Mouse (Mus musculus) regulatory T cell (primary cell): ENCODE results near the gene Pdcd11.
"Not testable (repeated sequence)": the region's sequence is repeated elsewhere in the genome, so short reads cannot be mapped to it uniquely, and the experiment has no call there.

Source experiments
- in situ Hi-C: fragments of 300-600 bp; cut with MboI, MseI; formaldehyde crosslinking; loops from one replicate; pipeline ENCODE4 v1.15.1; 2025; ENCODE audit warnings: high pct_unique_total_duplicates

Gene Pdcd11

GRCm38 (mm10) chr19:47128164-47128563 is 37.6 kb downstream of the Pdcd11 start:
- in situ Hi-C loops, result no loop called here

GRCm38 (mm10) chr19:47128835-47129234 is 38.3 kb downstream of the Pdcd11 start:
- in situ Hi-C loops, result no loop called here

DNA sequence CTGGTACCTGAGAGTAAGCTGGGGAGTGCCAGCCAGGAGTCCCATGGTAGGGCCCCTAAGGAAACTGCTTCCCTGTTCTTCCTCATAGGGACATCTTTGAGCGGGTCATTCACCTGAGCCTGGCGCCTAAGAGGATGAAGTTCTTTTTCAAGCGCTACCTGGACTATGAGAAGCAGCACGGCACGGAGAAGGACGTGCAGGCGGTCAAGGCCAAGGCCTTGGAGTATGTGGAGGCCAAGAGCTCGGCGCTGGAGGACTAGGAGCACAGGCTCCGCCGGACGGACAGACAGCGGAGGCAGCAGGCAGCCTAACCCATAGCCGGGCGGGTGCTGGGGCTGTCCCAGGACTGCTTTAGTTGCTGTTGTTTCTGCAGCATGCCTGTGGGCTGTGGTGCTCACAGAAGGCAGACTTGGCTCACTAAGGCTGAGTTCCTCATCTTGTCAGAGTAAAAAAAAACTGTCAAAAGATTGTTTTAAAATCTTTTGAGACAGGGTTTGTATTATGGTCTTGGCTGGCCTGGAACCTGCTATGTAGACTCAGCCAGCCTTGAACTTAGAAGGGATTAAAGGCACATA is 40.1 kb downstream of the Pdcd11 start:
- in situ Hi-C loops, result no loop called here

DNA sequence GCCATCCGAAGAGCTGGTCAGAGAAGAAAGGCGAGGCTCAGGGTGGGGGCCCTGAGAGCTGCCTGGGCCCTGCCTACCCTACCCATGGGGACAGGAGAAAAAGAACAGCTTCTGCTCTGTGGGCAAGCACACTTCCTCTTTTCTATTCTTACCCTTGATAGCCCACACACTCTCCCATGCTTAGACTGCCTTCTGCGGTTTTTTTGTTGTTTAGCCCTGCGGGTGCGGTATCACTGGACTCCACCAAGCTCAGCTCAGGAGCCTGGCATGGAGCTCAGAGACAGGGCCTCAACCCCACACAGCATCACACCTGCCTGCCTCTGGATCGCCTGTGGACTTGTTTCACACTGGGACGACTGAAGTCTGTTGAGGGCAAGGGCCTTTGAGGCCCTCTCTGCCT is 42.6 kb downstream of the Pdcd11 start:
- in situ Hi-C loops, result no loop called here

DNA sequence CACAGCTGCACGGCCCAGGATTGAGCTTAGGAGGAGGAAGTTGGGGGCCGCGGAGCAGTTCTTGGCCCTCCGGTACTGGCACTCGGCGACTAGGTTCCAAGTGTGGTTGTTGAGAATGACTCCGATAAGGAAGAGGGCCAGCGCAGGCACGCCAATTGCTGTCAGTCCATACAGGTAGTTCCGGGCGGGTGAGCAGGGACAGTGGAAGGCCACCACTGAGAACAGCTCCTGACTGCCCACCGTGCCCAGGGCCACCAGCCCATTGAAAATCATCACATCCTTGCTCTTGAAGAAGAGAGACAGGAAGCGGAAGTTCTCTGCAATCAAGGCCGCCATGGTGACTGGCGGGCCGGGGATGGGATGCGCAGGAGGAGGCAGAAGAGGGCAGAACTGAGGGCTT is 45.0 kb downstream of the Pdcd11 start:
- in situ Hi-C loops, result no loop called here

GRCm38 (mm10) chr19:47136170-47136569 is 45.6 kb downstream of the Pdcd11 start:
- in situ Hi-C loops, result no loop called here

GRCm38 (mm10) chr19:47137051-47137581 is 46.5 kb downstream of the Pdcd11 start:
- in situ Hi-C loops, result no loop called here

- in situ Hi-C loops, result no loop called here
Measured at GRCm38 (mm10) chr19:47137771-47138421, 47.3 kb downstream of the Pdcd11 start, which contains the start of gene Calhm2. Gene Calhm2 (minus strand): TSS chr19:47138294.

GRCm38 (mm10) chr19:47139611-47140010 is 49.0 kb downstream of the Pdcd11 start:
- in situ Hi-C loops, result not testable (repeated sequence)

DNA sequence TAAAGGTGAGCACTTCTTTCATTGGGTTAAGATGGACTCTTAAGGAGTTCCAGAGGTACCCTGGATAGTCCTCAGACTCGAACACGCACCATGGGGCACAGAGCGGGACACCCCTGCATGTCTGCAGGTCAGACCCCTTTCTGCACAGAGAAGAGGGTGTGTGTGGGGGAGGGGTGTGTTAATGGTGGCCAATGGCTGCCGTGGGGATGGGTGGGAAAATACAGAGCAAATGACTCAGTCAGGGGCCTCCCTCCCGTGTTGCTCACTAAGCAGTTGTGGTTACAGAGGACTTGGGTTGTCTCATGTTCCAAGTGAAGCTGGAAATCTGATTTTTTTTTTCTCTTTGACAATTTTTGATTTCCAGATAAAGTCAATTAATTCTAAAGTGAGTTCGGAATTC is 51.9 kb downstream of the Pdcd11 start:
- in situ Hi-C loops, result no loop called here

DNA sequence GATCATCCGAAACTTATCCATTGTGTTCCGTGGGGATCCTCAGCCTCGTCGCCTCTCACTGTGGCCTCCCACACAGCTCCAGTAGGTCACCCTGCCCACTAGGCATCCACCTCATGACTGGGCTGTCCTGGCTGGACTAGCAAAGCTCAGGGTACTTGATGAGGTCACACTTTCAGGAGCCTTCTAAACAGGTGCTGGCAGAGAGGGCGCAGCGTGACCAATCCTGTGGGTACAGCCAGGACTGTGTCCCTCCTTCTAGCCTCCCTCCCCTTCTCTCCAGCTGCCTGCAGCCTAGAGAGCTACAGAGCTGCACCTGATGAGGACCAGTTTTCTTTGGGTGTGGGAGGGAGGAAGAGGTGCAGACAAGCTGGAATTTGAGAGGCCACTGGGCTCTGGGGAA is 53.6 kb downstream of the Pdcd11 start, which contains the start of gene Calhm1:
Gene Calhm1, minus strand, starts transcription at position 101 of the 400 bp plus-strand sequence.
- in situ Hi-C loops, result no loop called here

GRCm38 (mm10) chr19:47148267-47148847 is 57.8 kb downstream of the Pdcd11 start:
- in situ Hi-C loops, result no loop called here

- in situ Hi-C loops, result no loop called here
Measured at GRCm38 (mm10) chr19:47149854-47150253, 59.3 kb downstream of the Pdcd11 start.

GRCm38 (mm10) chr19:47151332-47152061 is 60.9 kb downstream of the Pdcd11 start:
- in situ Hi-C loops, result no loop called here

DNA sequence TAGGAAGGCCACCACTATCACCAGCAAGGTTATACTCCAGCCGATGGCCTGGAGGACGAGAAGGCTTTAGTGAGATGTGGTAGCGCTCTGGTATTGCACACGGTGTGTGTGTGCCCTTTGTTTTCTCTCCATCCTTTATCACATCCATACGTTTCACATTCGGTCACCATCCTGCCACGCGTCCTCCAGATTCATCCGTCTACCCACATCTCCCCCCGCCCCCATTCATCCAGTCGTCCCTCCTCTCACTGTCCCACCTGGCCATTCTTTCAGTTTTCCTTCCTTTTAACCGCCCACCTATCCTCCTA is 61.4 kb downstream of the Pdcd11 start:
- in situ Hi-C loops, result no loop called here

- in situ Hi-C loops, result no loop called here
Measured at GRCm38 (mm10) chr19:47153767-47154166, 63.2 kb downstream of the Pdcd11 start.

DNA sequence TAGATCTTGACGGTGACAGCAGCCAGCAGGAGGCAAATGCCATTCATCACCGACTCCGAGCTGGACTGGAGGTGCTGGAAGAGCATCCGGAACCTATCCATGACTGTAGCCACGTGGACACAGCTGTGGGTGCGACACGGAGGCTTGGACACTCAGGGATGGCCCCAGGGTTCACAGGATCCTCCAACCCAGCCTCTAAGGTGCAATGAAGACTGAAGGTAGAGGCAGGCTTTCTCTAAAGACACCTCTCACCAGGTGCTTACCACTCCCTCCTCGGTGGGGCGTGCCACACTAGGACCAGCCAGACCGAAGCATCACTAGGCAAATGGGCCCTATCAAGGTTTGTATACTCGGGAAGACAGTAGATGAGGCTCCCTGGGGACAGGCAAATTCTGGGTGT is 67.1 kb downstream of the Pdcd11 start, which contains the start of gene Calhm3:
Gene Calhm3, minus strand, starts transcription at position 101 of the 400 bp plus-strand sequence.
- in situ Hi-C loops, result no loop called here

DNA sequence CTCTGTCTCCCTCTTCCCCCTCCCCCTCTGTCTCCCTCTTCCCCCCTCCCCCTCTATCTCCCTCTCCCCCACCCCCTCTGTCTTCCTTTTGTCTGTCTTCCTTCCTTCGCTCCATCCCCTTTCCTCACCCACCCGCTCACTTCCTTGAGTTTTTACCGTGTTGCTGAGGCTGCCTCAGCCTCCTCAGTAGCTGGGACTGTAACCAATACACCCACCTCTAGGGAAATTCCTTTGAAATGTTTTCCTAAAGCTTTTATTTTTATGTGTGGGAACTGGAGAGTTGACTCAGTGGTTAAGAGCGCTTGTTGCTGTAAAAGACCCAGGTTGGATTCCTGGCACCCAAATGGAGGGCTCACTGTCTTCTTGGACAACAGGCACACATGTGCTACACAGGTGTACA is 71.1 kb downstream of the Pdcd11 start:
- in situ Hi-C loops, result no loop called here

- in situ Hi-C loops, result no loop called here
Measured at GRCm38 (mm10) chr19:47163176-47163744, 72.7 kb downstream of the Pdcd11 start.

DNA sequence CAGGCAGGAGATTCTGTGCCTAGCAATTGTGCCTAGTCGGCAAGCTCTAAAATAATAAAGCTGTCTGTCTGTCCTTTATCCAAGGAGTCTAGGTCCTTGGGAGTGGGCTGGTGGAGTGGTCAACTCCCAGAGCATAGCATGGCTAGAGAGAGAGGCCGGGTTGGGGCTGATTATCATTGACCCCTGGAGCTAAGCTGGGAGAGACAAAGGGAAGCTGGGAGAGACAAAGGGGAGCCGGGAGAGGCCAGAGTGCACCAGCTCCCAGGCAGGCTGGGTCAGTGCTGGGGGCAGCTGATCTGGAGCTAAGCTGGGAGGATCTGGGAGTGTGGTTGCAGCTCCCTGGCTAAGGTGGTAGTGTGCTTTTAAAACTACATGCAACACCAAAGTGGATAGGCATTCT is 76.2 kb downstream of the Pdcd11 start:
- in situ Hi-C loops, result loop anchor here (5.0 kb wide), 1 partner anchor 44 kb away; no protein-coding TSS in a partner anchor

- in situ Hi-C loops, result loop anchor here (5.0 kb wide), 1 partner anchor 45 kb away; no protein-coding TSS in a partner anchor
Measured at GRCm38 (mm10) chr19:47167617-47168214, 77.1 kb downstream of the Pdcd11 start.
